Mouse (Mus musculus) liver, embryonic 14.5 days (tissue): ENCODE data around the gene Misp.

Experiments used
- CTCF ChIP-seq: IDR thresholded peaks from 2 replicates; pipeline ENCODE4 v1.5.1; 2016; ENCODE audit warnings: antibody characterized with exemption, low read depth, control low read depth
- EP300 ChIP-seq: IDR thresholded peaks from 2 replicates; pipeline ENCODE4 v1.6.1; 2016; ENCODE audit warnings: antibody characterized with exemption, low read depth

GRCm38 (mm10) chr10:79877174-79877573 lies 56.4 kb downstream of the Misp start:
- TF ChIP-seq EP300 (no peak), CTCF (no peak)
